ENCODE assay signal across 9 mouse cellular contexts in the genomic region with DNA sequence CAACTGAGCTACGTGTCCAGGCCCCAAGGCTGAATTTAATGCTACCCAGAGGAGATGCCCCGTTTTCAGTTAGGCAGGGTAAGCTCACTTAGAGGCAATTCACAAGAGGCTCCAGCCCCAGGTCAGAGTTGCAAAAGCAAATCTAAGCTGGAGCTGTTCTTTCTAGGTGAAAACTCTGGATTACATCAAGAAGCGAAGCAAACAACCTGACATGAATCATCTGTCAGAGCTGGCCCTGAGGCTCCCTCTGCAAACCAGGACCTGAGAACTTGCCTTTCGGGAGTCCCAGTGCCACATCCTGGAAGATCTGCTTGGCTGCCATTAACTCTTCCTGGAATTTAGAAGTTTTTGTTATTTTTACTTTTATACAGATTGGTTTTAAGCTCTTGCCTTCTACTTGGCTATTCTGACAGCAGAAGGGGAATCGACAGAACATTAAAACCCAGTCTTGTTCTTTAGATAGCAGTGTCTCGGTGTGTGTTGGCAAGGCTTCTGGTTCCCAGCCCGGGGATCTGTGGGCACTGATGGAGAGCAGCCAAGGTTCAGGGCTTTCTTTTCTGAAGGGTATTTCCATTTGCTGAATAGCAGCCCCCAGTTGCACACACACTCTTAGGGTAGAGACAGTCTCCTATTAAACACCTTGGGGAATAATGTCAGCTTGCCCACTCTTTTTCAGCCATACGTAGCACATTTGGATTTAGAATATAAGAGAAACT. TPM values are rescaled to one million over a fixed set of nuclear protein-coding genes. Genes with fewer than 3 reads are reported as not detected.
DNase-seq lines count a peak whose midpoint lies in the region; ATAC-seq lines count a peak whose summit lies in the region.
"Had no signal": no experiment of that assay in that cellular context is flagged by ENCODE, and none has a peak within 500 bp of the region (broad histone marks: within the 10 kb centered on the region; RNA-seq: fewer than 3 reads in every experiment).

No protein-coding gene starts in this region.

- H3K27me3 ChIP-seq in heart, embryonic 16.5 days (ENCODE audit: control insufficient read depth, insufficient read depth, low read length) = no peaks in the 10 kb centered on the region

- peaks cover 4% of the 10 kb centered on the region; the same call in 1 of the 2 replicates for H3K4me1 ChIP-seq in heart, embryonic 16.5 days (ENCODE audit: control insufficient read depth, insufficient read depth, low read length)

- no peaks in the 10 kb centered on the region for H3K9me3 ChIP-seq in heart, embryonic 16.5 days (replicated peaks; ENCODE audit: control insufficient read depth, low read length)

- WGBS in heart, embryonic 16.5 days = 57% methylated on average over 8 of the region's 8 CpGs

- peak; percentile 19; the same call in 1 of the 2 replicates for ATAC-seq in heart, embryonic 16.5 days (replicated peaks; ENCODE audit: extremely low read depth, insufficient read depth, low FRiP score)

- DNase-seq in heart, adult 9 months (ENCODE audit: low spot score in 2 of 2) = no peak
- DNase-seq in right cerebral cortex, adult 2 months (ENCODE audit: low spot score in 2 of 2) = peak; percentile 24 to 29
- DNase-seq in right cerebral cortex, postnatal 36 days (ENCODE audit: low spot score in 2 of 2) = no peak
- DNase-seq in cerebellum, postnatal 36 days = peak; percentile 48 to 55
- DNase-seq in right cerebral cortex, postnatal 4 days = peak; percentile 45
- DNase-seq in T-cell, adult 2 months (ENCODE audit: low spot score) = no peak
- DNase-seq: gastrocnemius, postnatal 14 days; kidney, adult 11 months had no signal

- peak overlapping the region; percentile 23 for H3K27ac ChIP-seq in heart, embryonic 16.5 days (ENCODE audit: low read length)

- H3K4me3 ChIP-seq in heart, embryonic 16.5 days (ENCODE audit: low read length) = no peak overlapping the region

- H3K9ac ChIP-seq in heart, embryonic 16.5 days (ENCODE audit: low read length) = no peak overlapping the region

- H3K4me2 ChIP-seq in heart, embryonic 16.5 days (ENCODE audit: low read depth, low read length) = no peak overlapping the region

- peaks cover 51% of the 10 kb centered on the region for H3K36me3 ChIP-seq in heart, embryonic 16.5 days (ENCODE audit: control insufficient read depth, insufficient read depth)

RNA-seq across cellular contexts. Expression of a gene that starts 14.4 kb away (rescaled TPM):
- polyA plus RNA-seq in heart, embryonic 16.5 days (2015; fragmentation: Nextera tagmentation; extraction: Ambion mirVana) = 1.0 and 1.1 TPM in 2 replicates

RNA-seq across cellular contexts. Expression of a gene that starts 14.9 kb away (rescaled TPM):
- 41.3 and 42.8 TPM in 2 replicates for polyA plus RNA-seq in heart, embryonic 16.5 days (2015; fragmentation: Nextera tagmentation; extraction: Ambion mirVana)

Comparison
In these comparisons a context has a peak if more than half of its experiments do, and no peak if none do; other contexts are left out.
1. DNase-seq: peak in right cerebral cortex, adult 2 months (2 of 2), cerebellum, postnatal 36 days (2 of 2) and right cerebral cortex, postnatal 4 days (single experiment); none in heart, adult 9 months (0 of 2), right cerebral cortex, postnatal 36 days (0 of 2) and T-cell, adult 2 months (single experiment).